Mouse (Mus musculus) thymus, postnatal 25 days (tissue): ENCODE results near the gene Daw1.

Experiments
- DNase-seq: peaks from one replicate; pipeline ENCODE4 v3.0.0; 2022

Daw1 gene

GRCm38 (mm10) chr1:83159603-83160002 is at the start of gene Daw1:
TSS of gene Daw1 (plus strand) at chr1:83159752.
- DNase-seq, result no peak

- DNase-seq, result no peak
Measured at GRCm38 (mm10) chr1:83110992-83111391, 48.6 kb upstream of the Daw1 start.

GRCm38 (mm10) chr1:83111726-83112125 is 47.8 kb upstream of the Daw1 start:
- no peak for DNase-seq

- no peak for DNase-seq
Measured at GRCm38 (mm10) chr1:83116447-83117137, 43.0 kb upstream of the Daw1 start, which contains the start of gene Ccl20. TSS of gene Ccl20 (plus strand) at chr1:83116766.

- no peak for DNase-seq
Measured at GRCm38 (mm10) chr1:83117217-83117616, 42.3 kb upstream of the Daw1 start.

- no peak for DNase-seq
Measured at GRCm38 (mm10) chr1:83117661-83118060, 41.9 kb upstream of the Daw1 start.

GRCm38 (mm10) chr1:83119903-83120302 is 39.6 kb upstream of the Daw1 start:
- DNase-seq, result no peak

GRCm38 (mm10) chr1:83120312-83120711 is 39.2 kb upstream of the Daw1 start:
- DNase-seq, result no peak

- no peak for DNase-seq
Measured at GRCm38 (mm10) chr1:83123201-83123600, 36.4 kb upstream of the Daw1 start.

- DNase-seq, result no peak
Measured at GRCm38 (mm10) chr1:83135829-83136228, 23.7 kb upstream of the Daw1 start.

GRCm38 (mm10) chr1:83137847-83138246 is 21.7 kb upstream of the Daw1 start:
- no peak for DNase-seq

GRCm38 (mm10) chr1:83138721-83139120 is 20.8 kb upstream of the Daw1 start:
- DNase-seq, result no peak

- no peak for DNase-seq
Measured at GRCm38 (mm10) chr1:83141510-83141909, 18.0 kb upstream of the Daw1 start.

- DNase-seq, result no peak
Measured at GRCm38 (mm10) chr1:83142055-83142454, 17.5 kb upstream of the Daw1 start.

GRCm38 (mm10) chr1:83146547-83146946 is 13.0 kb upstream of the Daw1 start:
- DNase-seq, result no peak

GRCm38 (mm10) chr1:83150227-83150626 is 9.3 kb upstream of the Daw1 start:
- no peak for DNase-seq

GRCm38 (mm10) chr1:83152961-83153360 is 6.6 kb upstream of the Daw1 start:
- DNase-seq, result no peak

GRCm38 (mm10) chr1:83156876-83157275 is 2.7 kb upstream of the Daw1 start:
- DNase-seq, result no peak

GRCm38 (mm10) chr1:83161658-83162057 is 2.1 kb downstream of the Daw1 start:
- no peak for DNase-seq

GRCm38 (mm10) chr1:83164027-83164426 is 4.5 kb downstream of the Daw1 start:
- DNase-seq, result no peak

- no peak for DNase-seq
Measured at GRCm38 (mm10) chr1:83169158-83169557, 9.6 kb downstream of the Daw1 start.

- DNase-seq, result no peak
Measured at GRCm38 (mm10) chr1:83175985-83176384, 16.4 kb downstream of the Daw1 start.

- DNase-seq, result no peak
Measured at GRCm38 (mm10) chr1:83179531-83179930, 20.0 kb downstream of the Daw1 start.

GRCm38 (mm10) chr1:83181418-83181817 is 21.9 kb downstream of the Daw1 start:
- DNase-seq, result no peak

GRCm38 (mm10) chr1:83187154-83187553 is 27.6 kb downstream of the Daw1 start:
- DNase-seq, result peak; percentile 4
